Mouse (Mus musculus) embryonic fibroblast, embryonic 13.5 days (primary cell): ENCODE measurements around the gene Kpna2.

Source experiments
- CTCF ChIP-seq: IDR thresholded peaks from 2 replicates; pipeline ENCODE4 v1.5.1; 2011; ENCODE audit warnings: mild to moderate bottlenecking, control low read depth, low read length, moderate library complexity, borderline replicate concordance; ENCODE audit not compliant: insufficient read depth
- POLR2A ChIP-seq: IDR thresholded peaks from 2 replicates; pipeline ENCODE4 v1.6.1; 2011; ENCODE audit warnings: low read depth, mild to moderate bottlenecking, control low read depth, low read length, moderate library complexity

- TF ChIP-seq POLR2A (no peak; the same call in 1 of the 2 replicates), CTCF (no peak)
These were observed 12.5 kb upstream of the Kpna2 start for GRCm38 (mm10) chr11:107011669-107012323.
